Mouse (Mus musculus): ENCODE data around the gene Apaf1. TPM values are rescaled to one million over a fixed set of nuclear protein-coding genes. Genes with fewer than 3 reads are reported as not detected.
A peak's percentile ranks its signal among the peaks of the same experiment; 100 is the strongest.

Gene Apaf1
- total and polyA plus RNA-seq, 2 experiments, result 1.6 to 3.4 TPM

DNA sequence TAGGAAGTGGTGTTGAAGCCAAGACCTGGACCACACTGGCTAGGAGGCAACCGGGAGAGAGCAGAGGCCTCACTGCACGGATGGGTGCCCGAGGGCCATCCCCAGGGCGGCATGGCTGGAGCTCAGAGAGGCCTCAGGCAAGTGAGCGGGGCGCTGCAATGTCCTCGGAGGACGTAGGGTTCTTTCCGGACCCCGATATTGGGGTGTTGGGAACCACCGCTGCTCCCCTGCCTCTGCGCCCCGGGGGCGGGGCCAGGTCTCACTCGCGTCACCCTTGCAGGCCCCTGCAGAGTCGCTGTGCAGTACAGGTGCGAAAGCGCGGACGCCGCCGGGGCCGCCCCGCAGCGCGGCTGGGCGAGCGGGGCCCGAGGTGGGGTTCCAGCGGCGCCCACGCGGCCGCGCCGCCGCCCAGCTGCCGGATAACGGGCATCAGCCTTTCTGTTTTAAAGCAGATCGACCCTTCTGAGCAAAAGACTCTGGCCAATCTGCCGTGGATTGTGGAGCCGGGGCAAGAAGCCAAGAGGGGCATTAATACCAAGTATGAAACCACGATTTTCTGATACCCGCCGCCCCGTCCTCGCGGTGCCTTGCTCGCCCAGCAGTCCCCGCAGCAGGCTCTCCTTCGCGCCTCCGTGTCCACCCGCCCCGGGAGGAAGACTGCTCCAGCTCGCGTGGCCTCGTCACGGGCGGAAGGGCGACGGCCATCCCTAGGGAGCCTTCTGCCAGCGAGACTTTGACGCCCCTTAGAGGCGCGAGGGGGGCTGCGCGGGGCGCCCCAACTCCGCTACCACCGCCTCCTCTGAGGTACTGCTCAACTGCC, 113.0 kb downstream of the Apaf1 start:
- DNase-seq (ENCODE audit: extremely low read depth, low read depth, low spot score), result no peak
- Histone ChIP-seq H3K27ac (replicated peaks; ENCODE audit: insufficient read depth, low read depth, low read length) (no peak overlapping the region), H3K4me3 (ENCODE audit: insufficient read depth, low read depth, low read length) (peak overlapping the region; percentile 28; the same call in 1 of the 2 replicates), H3K79me2 (ENCODE audit: control insufficient read depth, insufficient read depth, low read length) (no peaks in the 10 kb centered on the region), H3K36me3 (ENCODE audit: control insufficient read depth, insufficient read depth, low read length) (no peaks in the 10 kb centered on the region), H3K4me1 (ENCODE audit: control insufficient read depth, insufficient read depth, low read length) (0 out of 2 replicates have a peak, but pooled peaks cover 4% of the 10 kb centered on the region), H3K9ac (ENCODE audit: low read depth, low read length) (no peak overlapping the region), H3K27me3 (ENCODE audit: control insufficient read depth, insufficient read depth, low read length) (peaks cover 11% of the 10 kb centered on the region)
- WGBS, result 7% methylated on average over 72 of the region's 72 CpGs
- TF ChIP-seq POLR2A (IDR thresholded peaks at IDR 0.05; ENCODE audit: extremely low read depth, insufficient read depth, low read length), result no peak
- no peak for TF ChIP-seq CTCF (IDR thresholded peaks at IDR 0.05; ENCODE audit: low read depth, low read length)

DNA sequence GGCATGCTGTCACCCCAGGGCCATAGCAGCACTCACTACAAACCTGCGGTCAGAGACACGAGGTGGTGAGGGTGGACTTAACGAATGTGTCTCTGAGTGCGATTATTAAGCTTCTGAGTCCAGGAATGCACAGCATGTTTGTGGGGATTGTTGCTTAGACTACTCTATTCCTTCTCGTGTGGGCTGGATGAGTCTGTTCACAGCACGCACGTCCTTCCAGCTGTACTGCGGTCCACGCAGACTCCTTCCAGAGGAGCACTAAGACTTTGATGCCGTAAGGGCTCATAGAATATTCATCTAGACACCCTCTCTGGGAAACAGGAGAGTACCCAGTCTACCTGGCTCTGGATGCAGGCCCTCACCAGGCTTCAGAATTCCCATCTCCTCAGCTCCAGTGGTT, 114.3 kb downstream of the Apaf1 start:
- 92% methylated on average over 10 of the region's 10 CpGs for WGBS
- TF ChIP-seq POLR2A (IDR thresholded peaks at IDR 0.05; ENCODE audit: extremely low read depth, insufficient read depth, low read length) (no peak), CTCF (IDR thresholded peaks at IDR 0.05; ENCODE audit: low read depth, low read length) (no peak)
- Histone ChIP-seq H3K36me3 (ENCODE audit: control insufficient read depth, insufficient read depth, low read length) (no peaks in the 10 kb centered on the region), H3K79me2 (ENCODE audit: control insufficient read depth, insufficient read depth, low read length) (no peaks in the 10 kb centered on the region), H3K4me3 (ENCODE audit: insufficient read depth, low read depth, low read length) (no peak overlapping the region), H3K27me3 (ENCODE audit: control insufficient read depth, insufficient read depth, low read length) (peaks cover 11% of the 10 kb centered on the region), H3K4me1 (ENCODE audit: control insufficient read depth, insufficient read depth, low read length) (0 out of 2 replicates have a peak, but pooled peaks cover 4% of the 10 kb centered on the region), H3K27ac (replicated peaks; ENCODE audit: insufficient read depth, low read depth, low read length) (no peak overlapping the region), H3K9ac (ENCODE audit: low read depth, low read length) (no peak overlapping the region)
- no peak for DNase-seq (ENCODE audit: extremely low read depth, low read depth, low spot score)

DNA sequence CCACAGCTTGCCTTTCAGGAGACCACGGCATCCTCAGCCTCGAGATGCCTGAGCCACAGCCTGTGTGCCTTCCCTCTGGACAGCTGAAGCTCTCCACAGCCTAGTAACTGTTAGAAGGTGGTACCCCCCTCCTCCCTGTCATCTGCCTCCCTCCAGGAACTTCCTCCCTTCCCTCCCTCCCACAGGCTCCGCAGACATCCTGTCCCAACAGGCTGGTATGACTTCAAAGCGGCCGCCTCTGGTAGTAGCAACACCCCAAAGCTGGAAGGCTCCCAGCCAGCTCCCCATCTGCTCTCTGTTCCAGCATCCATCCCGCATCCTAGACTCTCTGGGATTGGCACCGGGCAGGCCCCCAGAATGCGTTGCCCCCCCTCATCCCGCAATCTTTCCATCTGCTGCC, 115.7 kb downstream of the Apaf1 start:
- no peak for DNase-seq (ENCODE audit: extremely low read depth, low read depth, low spot score)
- no peak overlapping the region for H3K27ac ChIP-seq (replicated peaks; ENCODE audit: insufficient read depth, low read depth, low read length)
- 24% methylated on average over 9 of the region's 9 CpGs for WGBS
- no peaks in the 10 kb centered on the region for H3K79me2 ChIP-seq (ENCODE audit: control insufficient read depth, insufficient read depth, low read length)
- 0 out of 2 replicates have a peak, but pooled peaks cover 4% of the 10 kb centered on the region for H3K4me1 ChIP-seq (ENCODE audit: control insufficient read depth, insufficient read depth, low read length)
- TF ChIP-seq POLR2A (IDR thresholded peaks at IDR 0.05; ENCODE audit: extremely low read depth, insufficient read depth, low read length) (no peak), CTCF (IDR thresholded peaks at IDR 0.05; ENCODE audit: low read depth, low read length) (no peak)
- H3K9ac ChIP-seq (ENCODE audit: low read depth, low read length), result no peak overlapping the region
- H3K27me3 ChIP-seq (ENCODE audit: control insufficient read depth, insufficient read depth, low read length), result peaks cover 11% of the 10 kb centered on the region
- no peaks in the 10 kb centered on the region for H3K36me3 ChIP-seq (ENCODE audit: control insufficient read depth, insufficient read depth, low read length)
- no peak overlapping the region for H3K4me3 ChIP-seq (ENCODE audit: insufficient read depth, low read depth, low read length)

DNA sequence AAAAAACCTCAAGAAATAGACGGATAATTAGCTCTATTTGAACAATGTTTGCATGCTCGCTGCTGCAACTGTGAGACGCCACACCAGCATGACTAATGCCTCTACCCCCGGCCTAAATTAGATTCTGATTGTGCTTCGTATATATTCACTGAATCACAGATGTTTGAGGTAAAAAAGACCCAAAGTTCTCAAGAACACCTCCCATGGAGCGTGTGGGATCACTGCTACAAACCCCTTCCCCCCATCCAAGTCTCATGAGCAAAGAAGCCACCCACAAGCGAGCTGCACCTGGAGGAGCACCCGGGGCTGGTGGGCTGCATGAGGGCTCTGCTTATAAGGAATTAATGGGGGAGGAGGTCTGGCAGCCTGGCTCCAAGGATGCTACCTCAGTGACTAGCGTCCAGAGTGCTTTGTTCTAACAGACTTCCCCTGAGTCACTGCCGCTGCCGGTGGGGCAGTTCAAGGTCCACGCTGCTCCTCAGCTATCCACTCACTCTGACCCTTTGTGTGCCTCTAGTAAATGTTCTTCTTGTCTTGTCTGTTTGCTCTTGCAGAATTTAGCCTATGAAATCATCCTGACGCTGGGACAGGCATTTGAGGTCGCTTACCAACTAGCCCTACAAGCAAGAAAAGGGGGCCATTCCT, 116.8 kb downstream of the Apaf1 start:
- no peaks in the 10 kb centered on the region for H3K79me2 ChIP-seq (ENCODE audit: control insufficient read depth, insufficient read depth, low read length)
- 47% methylated on average over 14 of the region's 14 CpGs for whole genome bisulfite sequencing
- TF ChIP-seq POLR2A (IDR thresholded peaks at IDR 0.05; ENCODE audit: extremely low read depth, insufficient read depth, low read length) (no peak), CTCF (IDR thresholded peaks at IDR 0.05; ENCODE audit: low read depth, low read length) (no peak)
- H3K27ac ChIP-seq (replicated peaks; ENCODE audit: insufficient read depth, low read depth, low read length), result no peak overlapping the region
- no peak overlapping the region for H3K4me3 ChIP-seq (ENCODE audit: insufficient read depth, low read depth, low read length)
- no peak for DNase-seq (ENCODE audit: extremely low read depth, low read depth, low spot score)
- H3K9ac ChIP-seq (ENCODE audit: low read depth, low read length), result no peak overlapping the region
- peaks cover 11% of the 10 kb centered on the region for H3K27me3 ChIP-seq (ENCODE audit: control insufficient read depth, insufficient read depth, low read length)
- H3K4me1 ChIP-seq (ENCODE audit: control insufficient read depth, insufficient read depth, low read length), result 0 out of 2 replicates have a peak, but pooled peaks cover 4% of the 10 kb centered on the region
- no peaks in the 10 kb centered on the region for H3K36me3 ChIP-seq (ENCODE audit: control insufficient read depth, insufficient read depth, low read length)

DNA sequence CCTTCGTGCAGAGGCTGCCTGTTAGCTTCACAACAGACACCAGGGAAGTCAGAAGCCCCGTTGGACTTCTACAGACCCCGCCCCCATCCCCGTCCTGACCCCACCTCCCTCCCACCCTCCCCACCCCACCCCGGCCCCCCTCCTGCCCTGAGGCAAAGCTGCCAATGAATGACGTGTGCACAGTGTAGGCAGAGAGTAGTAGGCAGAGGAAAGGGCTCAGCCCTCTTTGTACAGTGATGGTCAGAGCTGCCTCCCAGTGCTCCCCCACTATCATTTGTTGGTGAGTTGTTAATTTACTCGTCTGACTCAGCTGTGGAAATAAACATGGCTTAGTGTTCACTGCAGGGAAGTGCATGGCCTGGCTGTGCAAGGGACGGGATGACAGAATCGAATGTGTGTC, 118.1 kb downstream of the Apaf1 start:
- Histone ChIP-seq H3K9ac (ENCODE audit: low read depth, low read length) (no peak overlapping the region), H3K4me3 (ENCODE audit: insufficient read depth, low read depth, low read length) (no peak overlapping the region), H3K27ac (replicated peaks; ENCODE audit: insufficient read depth, low read depth, low read length) (no peak overlapping the region), H3K4me1 (ENCODE audit: control insufficient read depth, insufficient read depth, low read length) (no peaks in the 10 kb centered on the region), H3K27me3 (ENCODE audit: control insufficient read depth, insufficient read depth, low read length) (peaks cover 5% of the 10 kb centered on the region), H3K79me2 (ENCODE audit: control insufficient read depth, insufficient read depth, low read length) (no peaks in the 10 kb centered on the region), H3K36me3 (ENCODE audit: control insufficient read depth, insufficient read depth, low read length) (no peaks in the 10 kb centered on the region)
- 24% methylated on average over 9 of the region's 9 CpGs for WGBS
- DNase-seq (ENCODE audit: extremely low read depth, low read depth, low spot score), result no peak
- no peak for TF ChIP-seq POLR2A (IDR thresholded peaks at IDR 0.05; ENCODE audit: extremely low read depth, insufficient read depth, low read length)
- no peak for TF ChIP-seq CTCF (IDR thresholded peaks at IDR 0.05; ENCODE audit: low read depth, low read length)
